Mouse (Mus musculus) small intestine, adult 2 months (tissue): ENCODE measurements around the gene Snrnp35.

ENCODE experiments used
- CTCF ChIP-seq: fragments of 200-500 bp; IDR thresholded peaks from 2 replicates; pipeline ENCODE4 v1.5.1; 2012; ENCODE audit warnings: low read depth, mild to moderate bottlenecking, control low read depth, inconsistent platforms, low read length, moderate library complexity, mixed read lengths; ENCODE audit not compliant: insufficient replicate concordance, insufficient read length; ENCODE audit errors: extremely low read depth
- POLR2A ChIP-seq: fragments of 200-500 bp; IDR thresholded peaks from 2 replicates; pipeline ENCODE4 v1.6.1; 2012; ENCODE audit warnings: low read depth, mild to moderate bottlenecking, control low read depth, inconsistent platforms, low read length, moderate library complexity

DNA sequence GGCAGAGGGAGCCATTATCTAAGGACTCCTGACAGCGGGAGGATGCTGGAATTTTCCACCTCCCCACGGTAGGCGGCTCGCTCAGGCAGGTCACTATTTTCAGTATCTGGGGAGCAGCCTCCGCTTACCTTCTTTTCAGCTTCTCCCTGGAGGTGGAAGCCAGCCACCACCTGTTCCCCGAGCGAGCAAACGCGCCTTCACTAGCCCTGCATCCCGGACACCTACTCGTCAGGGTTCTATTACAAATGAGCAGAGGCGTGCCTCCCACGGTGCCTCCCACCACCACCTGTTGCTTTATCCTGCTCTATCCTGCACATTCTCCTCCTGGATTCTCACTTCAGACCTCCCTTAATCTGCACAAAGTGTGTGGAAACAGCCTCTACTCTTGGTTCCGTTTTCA is 20.8 kb downstream of the Snrnp35 start:
- no peak for TF ChIP-seq POLR2A
- no peak for TF ChIP-seq CTCF
